Mouse (Mus musculus) skeletal muscle tissue, adult 2 months (tissue): ENCODE data around the gene Zfp386.

ENCODE experiments used
- DNase-seq: peaks from one replicate; pipeline ENCODE4 v3.0.0-alpha.2; 2012; ENCODE audit warnings: low read depth, low spot score

Zfp386 gene

GRCm38 (mm10) chr12:116089836-116090235 lies 42.3 kb downstream of the Zfp386 start:
- no peak for DNase-seq

GRCm38 (mm10) chr12:116094765-116095555 lies 47.4 kb downstream of the Zfp386 start:
- DNase-seq: no peak

GRCm38 (mm10) chr12:116096361-116096904 lies 48.9 kb downstream of the Zfp386 start:
- no peak for DNase-seq

GRCm38 (mm10) chr12:116097166-116097565 lies 49.6 kb downstream of the Zfp386 start:
- no peak for DNase-seq

GRCm38 (mm10) chr12:116101945-116102344 lies 54.4 kb downstream of the Zfp386 start:
- no peak for DNase-seq

GRCm38 (mm10) chr12:116109451-116110353 lies 62.2 kb downstream of the Zfp386 start:
- DNase-seq: no peak

GRCm38 (mm10) chr12:116111007-116111694 lies 63.6 kb downstream of the Zfp386 start:
- DNase-seq: no peak
